Mouse (Mus musculus): ENCODE data around the gene Olfr137. TPM values are rescaled to one million over a fixed set of nuclear protein-coding genes. Genes with fewer than 3 reads are reported as not detected.

The Olfr137 gene
- not detected for total RNA-seq (2021)

DNA sequence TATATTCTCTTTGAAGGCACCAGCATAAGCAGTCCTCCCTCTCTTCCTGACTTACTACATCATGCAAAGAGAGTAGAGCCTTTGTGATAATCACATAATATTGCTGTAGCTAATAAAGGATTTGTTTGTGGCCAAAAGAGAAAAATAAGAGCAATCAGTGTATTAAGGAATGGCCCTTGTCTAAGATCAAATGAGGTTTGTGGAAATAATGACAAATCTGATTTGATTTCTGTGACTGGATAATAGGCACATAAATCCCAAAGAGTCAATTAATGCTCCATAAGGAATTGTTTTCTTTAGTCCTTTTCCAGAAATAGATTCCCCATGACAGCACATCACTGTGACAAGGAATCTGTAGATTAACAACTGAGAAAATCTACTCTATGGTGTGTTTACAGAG lies at the start of gene Olfr137:
Gene Olfr137, minus strand, starts transcription at position 101 of the 400 bp plus-strand sequence.
- no peak for DNase-seq (ENCODE audit: low spot score in 2 of 2)
- intact Hi-C loops (cut with DNase I) = no loop called here

DNA sequence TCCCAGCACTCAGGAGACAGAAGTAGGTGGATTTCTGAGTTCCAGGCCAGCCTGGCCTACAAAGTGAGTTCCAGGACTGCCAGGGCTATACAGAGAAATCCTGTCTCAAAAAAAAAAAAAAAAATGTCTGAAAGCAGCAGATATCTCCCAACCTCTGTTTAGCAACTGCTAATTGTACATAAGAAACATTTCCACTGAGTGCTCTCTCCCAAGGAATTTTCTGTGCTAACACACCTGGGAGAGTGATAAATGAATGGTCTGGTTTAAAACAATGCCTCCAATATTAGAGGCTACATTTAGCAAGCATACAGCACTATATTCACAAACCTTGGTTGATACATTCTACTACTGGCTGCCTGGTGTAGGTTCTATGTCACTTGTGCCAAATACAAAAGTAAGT lies 22.2 kb upstream of the Olfr137 start, which contains the start of gene Olfr136:
Gene Olfr136, plus strand, starts transcription at position 301 of the 400 bp plus-strand sequence.
- DNase-seq (ENCODE audit: low spot score in 2 of 2) = no peak
- intact Hi-C loops (cut with DNase I) = no loop called here

DNA sequence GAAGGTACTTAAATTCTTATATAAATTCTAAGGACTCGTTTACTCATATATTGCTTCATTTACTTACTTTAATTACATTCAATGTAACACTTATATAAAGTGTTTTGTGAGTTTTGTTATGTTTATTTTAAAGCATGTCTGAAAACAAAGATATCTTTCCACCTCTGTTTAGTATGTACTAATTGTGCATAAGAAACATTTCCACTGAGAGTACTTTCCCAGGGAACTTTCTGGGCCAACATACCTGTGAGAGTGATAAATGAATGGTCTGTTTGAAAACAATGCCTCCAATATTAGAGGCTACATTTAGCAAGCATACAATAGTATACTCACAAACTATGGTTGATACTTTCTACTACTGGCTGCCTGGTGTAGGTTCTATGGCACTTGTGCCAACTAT lies 46.6 kb downstream of the Olfr137 start, which contains the start of gene Olfr138:
Gene Olfr138, plus strand, starts transcription at position 301 of the 400 bp plus-strand sequence.
- no peak for DNase-seq (ENCODE audit: low spot score in 2 of 2)
- intact Hi-C loops (cut with DNase I) = no loop called here

Other genes with a start within 250 kb of the Olfr137 start
- not detected for gene Olfr129, start 247.5 kb downstream of the Olfr137 start, total RNA-seq (2021)
- gene Olfr130, start 243.6 kb downstream of the Olfr137 start, total RNA-seq (2021) = not detected
- gene Olfr131, start 218.9 kb downstream of the Olfr137 start, total RNA-seq (2021) = not detected
- gene Olfr132, start 173.0 kb downstream of the Olfr137 start, total RNA-seq (2021) = not detected
- gene Olfr133, start 162.3 kb downstream of the Olfr137 start, total RNA-seq (2021) = not detected
- gene Olfr134, start 136.2 kb downstream of the Olfr137 start, total RNA-seq (2021) = not detected
- not detected for gene Olfr135, start 103.2 kb downstream of the Olfr137 start, total RNA-seq (2021)
- gene Olfr138, start 46.5 kb downstream of the Olfr137 start, total RNA-seq (2021) = not detected
- not detected for gene Olfr136, start 22.3 kb upstream of the Olfr137 start, total RNA-seq (2021)
- not detected for gene Esp36, start 112.6 kb upstream of the Olfr137 start, total RNA-seq (2021)
- not detected for gene Esp34, start 246.6 kb upstream of the Olfr137 start, total RNA-seq (2021)

Data from left cerebral cortex, postnatal 25 days (tissue).